Comparison of ENCODE assay signal across 8 mouse cellular contexts in genomic region chr17:25643517-25644294, GRCm38 (mm10).
A peak's percentile ranks its signal among the peaks of the same experiment; 100 is the strongest.
DNase-seq lines count a peak whose midpoint lies in the region; ATAC-seq lines count a peak whose summit lies in the region.

No protein-coding gene starts in this region.

- H3K9me3 ChIP-seq in kidney, embryonic 14.5 days (ENCODE audit: control insufficient read depth, low read length): no peaks in the 10 kb centered on the region
- H3K9me3 ChIP-seq in embryonic facial prominence, embryonic 12.5 days: no peaks in the 10 kb centered on the region
- H3K9me3 ChIP-seq in limb, embryonic 10.5 days (replicated peaks): no peaks in the 10 kb centered on the region

- H3K4me3 ChIP-seq in kidney, embryonic 14.5 days (ENCODE audit: low read length): no peak overlapping the region
- no peak overlapping the region for H3K4me3 ChIP-seq in embryonic facial prominence, embryonic 12.5 days
- no peak overlapping the region for H3K4me3 ChIP-seq in limb, embryonic 10.5 days

- no peaks in the 10 kb centered on the region for H3K27me3 ChIP-seq in kidney, embryonic 14.5 days (ENCODE audit: control insufficient read depth, insufficient read depth, low read length)
- H3K27me3 ChIP-seq in embryonic facial prominence, embryonic 12.5 days: no peaks in the 10 kb centered on the region
- 0 out of 2 replicates have a peak, but pooled peaks cover 7% of the 10 kb centered on the region for H3K27me3 ChIP-seq in limb, embryonic 10.5 days (ENCODE audit: low read depth, poor library complexity, severe bottlenecking)

- H3K4me2 ChIP-seq in kidney, embryonic 14.5 days (replicated peaks; ENCODE audit: low read depth, low read length): no peak overlapping the region
- H3K4me2 ChIP-seq in embryonic facial prominence, embryonic 12.5 days (replicated peaks): no peak overlapping the region

- H3K36me3 ChIP-seq in kidney, embryonic 14.5 days (ENCODE audit: control insufficient read depth, insufficient read depth, low read length): no peaks in the 10 kb centered on the region
- peaks cover 14% of the 10 kb centered on the region; the same call in 1 of the 2 replicates for H3K36me3 ChIP-seq in embryonic facial prominence, embryonic 12.5 days
- H3K36me3 ChIP-seq in limb, embryonic 10.5 days: peaks cover 26% of the 10 kb centered on the region

- H3K27ac ChIP-seq in kidney, embryonic 14.5 days (ENCODE audit: low read depth, low read length): no peak overlapping the region
- peak overlapping the region; percentile 24 for H3K27ac ChIP-seq in embryonic facial prominence, embryonic 12.5 days
- H3K27ac ChIP-seq in limb, embryonic 10.5 days: peak overlapping the region; percentile 69

- intact Hi-C loops in heart, postnatal 25 days (cut with DNase I): no loop called here

- no peak overlapping the region for H3K9ac ChIP-seq in kidney, embryonic 14.5 days (ENCODE audit: low read depth, low read length)
- no peak overlapping the region for H3K9ac ChIP-seq in embryonic facial prominence, embryonic 12.5 days

- no peak for DNase-seq in kidney, postnatal 25 days
- peak; percentile 38 for DNase-seq in MN1 (ENCODE audit: low spot score)
- no peak for DNase-seq in limb, embryonic 10.5 days (ENCODE audit: low spot score)
- no peak for DNase-seq in thymus, adult 18-20 months
- no peak for DNase-seq in Muller cell, postnatal 12 days (ENCODE audit: inconsistent ontology term)
- DNase-seq in heart, postnatal 25 days (ENCODE audit: low spot score): no peak

- 58% methylated on average over 13 of the region's 13 CpGs for WGBS in kidney, embryonic 14.5 days
- 67% methylated on average over 13 of the region's 13 CpGs for WGBS in embryonic facial prominence, embryonic 12.5 days
- WGBS in limb, embryonic 10.5 days: 69% methylated on average over 13 of the region's 13 CpGs

- ATAC-seq in kidney, embryonic 14.5 days (ENCODE audit: low FRiP score, low TSS enrichment): peak; percentile 46
- ATAC-seq in embryonic facial prominence, embryonic 12.5 days (ENCODE audit: insufficient number of reproducible peaks, insufficient read depth, low FRiP score, low TSS enrichment): peak; percentile 55; the same call in 1 of the 2 replicates

- H3K4me1 ChIP-seq in kidney, embryonic 14.5 days (ENCODE audit: control insufficient read depth, insufficient read depth, low read length): peaks cover 21% of the 10 kb centered on the region
- peaks cover 39% of the 10 kb centered on the region for H3K4me1 ChIP-seq in embryonic facial prominence, embryonic 12.5 days
- H3K4me1 ChIP-seq in limb, embryonic 10.5 days: peaks cover 57% of the 10 kb centered on the region
